Mouse (Mus musculus) MEL (cell line): ENCODE results near the gene Zar1l. TPM values are rescaled to one million over a fixed set of nuclear protein-coding genes. Genes with fewer than 3 reads are reported as not detected.

Experiments used
- DNase-seq: peaks from one replicate; pipeline ENCODE4 v3.0.0; 2011; ENCODE audit warnings: low read depth, low spot score
- H3K27ac ChIP-seq: 2 replicates; pipeline ENCODE4 v1.5.1; 2012; ENCODE audit warnings: low read depth, mild to moderate bottlenecking, control low read depth, low read length, moderate library complexity; ENCODE audit not compliant: control insufficient read depth
- H3K27me3 ChIP-seq, 2 experiments: fragments of 150-350 bp in 1 of 2; sonication (generic) in 1 of 2; 2 replicates each; pipeline ENCODE4 v1.6.1; 2012; ENCODE audit warnings: low read length in 2 of 2, mild to moderate bottlenecking in 2 of 2, improper control_type of control experiment in 1 of 2, moderate library complexity in 1 of 2; ENCODE audit not compliant: insufficient read depth in 2 of 2, control insufficient read depth in 1 of 2
- H3K36me3 ChIP-seq, 2 experiments: 2 replicates each; pipeline ENCODE4 v1.6.1; 2012 to 2014; ENCODE audit warnings: low read length in 2 of 2, improper control_type of control experiment in 1 of 2, inconsistent platforms in 1 of 2, mild to moderate bottlenecking in 1 of 2; ENCODE audit not compliant: insufficient read depth in 2 of 2, control insufficient read depth in 1 of 2
- H3K4me1 ChIP-seq, 2 experiments: fragments of 150-350 bp in 1 of 2; sonication (generic) in 1 of 2; 2 replicates each; pipeline ENCODE4 v1.6.1; 2012; ENCODE audit warnings: low read length in 2 of 2, improper control_type of control experiment in 1 of 2, mild to moderate bottlenecking in 1 of 2; ENCODE audit not compliant: insufficient read depth in 2 of 2, control insufficient read depth in 1 of 2
- H3K4me3 ChIP-seq, 2 experiments: fragments of 150-350 bp in 1 of 2; sonication (generic) in 1 of 2; 2 replicates each; pipeline ENCODE4 v1.5.1; 2012; ENCODE audit warnings: low read depth in 2 of 2, low read length in 2 of 2, mild to moderate bottlenecking in 2 of 2, moderate library complexity in 2 of 2, control low read depth in 1 of 2, improper control_type of control experiment in 1 of 2; ENCODE audit not compliant: control insufficient read depth in 1 of 2, insufficient read depth in 1 of 2
- H3K79me2 ChIP-seq: 2 replicates; pipeline ENCODE4 v1.6.1; 2012; ENCODE audit warnings: mild to moderate bottlenecking, low read length, moderate library complexity; ENCODE audit not compliant: control insufficient read depth, poor library complexity, insufficient read depth
- H3K9ac ChIP-seq: 2 replicates; pipeline ENCODE4 v1.6.1; 2012; ENCODE audit warnings: low read depth, mild to moderate bottlenecking, control low read depth, low read length, moderate library complexity; ENCODE audit not compliant: control insufficient read depth, poor library complexity, severe bottlenecking
- H3K9me3 ChIP-seq: fragments of 150-350 bp; sonication (generic); replicated peaks from 2 replicates; pipeline ENCODE4 v1.6.1; 2012; ENCODE audit warnings: mild to moderate bottlenecking, low read length, improper control_type of control experiment, moderate library complexity; ENCODE audit not compliant: insufficient read depth
- BHLHE40 ChIP-seq: IDR thresholded peaks from 2 replicates; pipeline ENCODE4 v1.6.1; 2012; ENCODE audit warnings: low read depth, mild to moderate bottlenecking, inconsistent platforms, low read length, improper control_type of control experiment, borderline replicate concordance
- CHD1 ChIP-seq: IDR thresholded peaks from 2 replicates; pipeline ENCODE4 v1.6.1; 2012; ENCODE audit warnings: low read depth, mild to moderate bottlenecking, inconsistent platforms, low read length, improper control_type of control experiment
- CHD2 ChIP-seq: IDR thresholded peaks from 2 replicates; pipeline ENCODE4 v1.6.1; 2011; ENCODE audit warnings: low read length, improper control_type of control experiment
- CTCF ChIP-seq, 3 experiments: IDR thresholded peaks in 2 of 3; conservative IDR thresholded peaks in 1 of 3; 2 replicates each; pipeline ENCODE4 v1.5.1; 2011 to 2012; ENCODE audit warnings: low read length in 3 of 3, low read depth in 2 of 3, mild to moderate bottlenecking in 2 of 3, improper control_type of control experiment in 1 of 3, inconsistent platforms in 1 of 3, mixed read lengths in 1 of 3, moderate library complexity in 1 of 3; ENCODE audit not compliant: control insufficient read depth in 1 of 3, insufficient read depth in 1 of 3, poor library complexity in 1 of 3, severe bottlenecking in 1 of 3
- E2F4 ChIP-seq: IDR thresholded peaks from 2 replicates; pipeline ENCODE4 v1.6.1; 2011; ENCODE audit warnings: low read depth, low read length, improper control_type of control experiment, borderline replicate concordance
- EP300 ChIP-seq, 2 experiments: IDR thresholded peaks; 2 replicates each; pipeline ENCODE4 v1.6.1; 2011; ENCODE audit warnings: improper control_type of control experiment in 2 of 2, low read length in 2 of 2, low read depth in 1 of 2, mild to moderate bottlenecking in 1 of 2
- ETS1 ChIP-seq: IDR thresholded peaks from 2 replicates; pipeline ENCODE4 v1.6.1; 2012; ENCODE audit warnings: low read depth, mild to moderate bottlenecking, inconsistent platforms, low read length, improper control_type of control experiment, moderate library complexity
- GATA1 ChIP-seq: IDR thresholded peaks from 2 replicates; pipeline ENCODE4 v1.6.1; 2011; ENCODE audit warnings: low read depth, low read length, improper control_type of control experiment
- KAT2A ChIP-seq: conservative IDR thresholded peaks from 2 replicates; pipeline ENCODE4 v1.6.1; 2012; ENCODE audit warnings: low read depth, low read length, improper control_type of control experiment, inconsistent platforms
- MAZ ChIP-seq: IDR thresholded peaks from 2 replicates; pipeline ENCODE4 v1.6.1; 2012; ENCODE audit warnings: low read depth, mild to moderate bottlenecking, inconsistent platforms, low read length, improper control_type of control experiment
- MYC ChIP-seq: IDR thresholded peaks from 2 replicates; pipeline ENCODE4 v1.6.1; 2011; ENCODE audit warnings: low read depth, mild to moderate bottlenecking, low read length, improper control_type of control experiment, moderate library complexity
- NELFE ChIP-seq: IDR thresholded peaks from 2 replicates; pipeline ENCODE4 v1.6.1; 2011; ENCODE audit warnings: low read depth, low read length, improper control_type of control experiment
- POLR2A ChIP-seq, 2 experiments: IDR thresholded peaks; 2 replicates each; pipeline ENCODE4 v1.6.1; 2011 to 2012; ENCODE audit warnings: low read length in 2 of 2, mild to moderate bottlenecking in 2 of 2, control low read depth in 1 of 2, improper control_type of control experiment in 1 of 2, low read depth in 1 of 2, moderate library complexity in 1 of 2; ENCODE audit not compliant: control insufficient read depth in 1 of 2, insufficient read depth in 1 of 2, poor library complexity in 1 of 2
- POLR2AphosphoS2 ChIP-seq: IDR thresholded peaks from 2 replicates; pipeline ENCODE4 v1.6.1; 2011; ENCODE audit warnings: low read length, improper control_type of control experiment
- RAD21 ChIP-seq: IDR thresholded peaks from 2 replicates; pipeline ENCODE4 v1.6.1; 2011; ENCODE audit warnings: mild to moderate bottlenecking, low read depth, low read length, improper control_type of control experiment
- RCOR1 ChIP-seq: IDR thresholded peaks from 2 replicates; pipeline ENCODE4 v1.6.1; 2012; ENCODE audit warnings: low read depth, mild to moderate bottlenecking, inconsistent platforms, low read length, improper control_type of control experiment
- SMC3 ChIP-seq: IDR thresholded peaks from 2 replicates; pipeline ENCODE4 v1.6.1; 2011; ENCODE audit warnings: low read depth, low read length, improper control_type of control experiment
- UBTF ChIP-seq: IDR thresholded peaks from 2 replicates; pipeline ENCODE4 v1.6.1; 2012; ENCODE audit warnings: low read depth, mild to moderate bottlenecking, inconsistent platforms, low read length, improper control_type of control experiment, moderate library complexity, borderline replicate concordance; ENCODE audit not compliant: insufficient read depth
- USF1 ChIP-seq: IDR thresholded peaks from 2 replicates; pipeline ENCODE4 v1.6.1; 2014; ENCODE audit warnings: low read depth, mild to moderate bottlenecking, inconsistent platforms, low read length, improper control_type of control experiment, moderate library complexity
- USF2 ChIP-seq, 2 experiments: IDR thresholded peaks; 2 replicates each; pipeline ENCODE4 v1.6.1; 2011 to 2012; ENCODE audit warnings: improper control_type of control experiment in 2 of 2, low read length in 2 of 2, borderline replicate concordance in 1 of 2, inconsistent platforms in 1 of 2, low read depth in 1 of 2, mild to moderate bottlenecking in 1 of 2; ENCODE audit not compliant: insufficient read depth in 1 of 2
- ZC3H11A ChIP-seq: IDR thresholded peaks from 2 replicates; pipeline ENCODE4 v1.6.1; 2012; ENCODE audit warnings: low read depth, mild to moderate bottlenecking, inconsistent platforms, low read length, improper control_type of control experiment
- polyA plus RNA-seq, 2 experiments: library from polyadenylated mRNA; stranded (reverse) in 1 of 2; unstranded in 1 of 2; fragments of >175 nt in 1 of 2; fragments of >200 nt in 1 of 2; gene quantifications; 2 replicates each; pipeline versions ENCODE4 v1.2.1 to v1.2.4; 2012; ENCODE audit warnings: low replicate concordance in 2 of 2, low read depth in 1 of 2; ENCODE audit not compliant: insufficient read length in 2 of 2, insufficient read depth in 1 of 2, missing spikeins in 1 of 2
- total RNA-seq: library from RNA; depleted of rRNA; stranded (reverse); fragments of 300-350 nt; gene quantifications from 2 replicates; pipeline ENCODE4 v1.2.3, GENCODE M21; 2012

Gene Zar1l
- total and polyA plus RNA-seq, 3 experiments: not detected

GRCm38 (mm10) chr5:150559519-150560103 lies 41.6 kb upstream of the Zar1l start:
- DNase-seq: no peak
- Histone ChIP-seq H3K9me3 (no peaks in the 10 kb centered on the region), H3K27me3 (no peaks in the 10 kb centered on the region), H3K4me3 (no peak overlapping the region), H3K79me2 (no peaks in the 10 kb centered on the region), H3K9ac (no peak overlapping the region), H3K36me3 (peaks cover 0 to 11% of the 10 kb centered on the region in 2 experiments; a peak in 1 of 4 replicates), H3K4me1 (no peaks in the 10 kb centered on the region), H3K27ac (no peak overlapping the region)
- TF ChIP-seq POLR2AphosphoS2 (no peak), NELFE (no peak), ETS1 (no peak), POLR2A (IDR thresholded peaks at IDR 0.05; ENCODE audit: control insufficient read depth in 1 of 2, insufficient read depth in 1 of 2, low read depth in 1 of 2, low read length in 2 of 2, poor library complexity in 1 of 2) (no peak), GATA1 (no peak), E2F4 (no peak), MYC (no peak), MAZ (no peak), UBTF (no peak), CHD1 (no peak), CTCF (IDR thresholded peaks at IDR 0.05 in 2 of 3, conservative IDR thresholded peaks at IDR 0.05 in 1 of 3; ENCODE audit: control insufficient read depth in 1 of 3, insufficient read depth in 1 of 3, low read depth in 2 of 3, low read length in 3 of 3, poor library complexity in 1 of 3, severe bottlenecking in 1 of 3) (no peak), BHLHE40 (no peak), SMC3 (no peak), RCOR1 (no peak), USF1 (no peak), KAT2A (no peak), ZC3H11A (no peak), CHD2 (no peak), USF2 (IDR thresholded peaks at IDR 0.05; ENCODE audit: borderline replicate concordance in 1 of 2, insufficient read depth in 1 of 2, low read depth in 1 of 2, low read length in 2 of 2) (no peak)

GRCm38 (mm10) chr5:150551637-150552036 lies 33.7 kb upstream of the Zar1l start:
- H3K27me3 ChIP-seq: no peaks in the 10 kb centered on the region
- no peaks in the 10 kb centered on the region for H3K79me2 ChIP-seq
- no peaks in the 10 kb centered on the region for H3K9me3 ChIP-seq
- H3K27ac ChIP-seq: no peak overlapping the region
- no peak overlapping the region for H3K9ac ChIP-seq
- H3K4me1 ChIP-seq: no peaks in the 10 kb centered on the region
- no peak overlapping the region for H3K4me3 ChIP-seq
- TF ChIP-seq RAD21: peak; percentile 37
- peak in 2 of 3 experiments; percentile 7 to 50; a peak in 2 of 6 replicates for TF ChIP-seq CTCF (IDR thresholded peaks at IDR 0.05 in 2 of 3, conservative IDR thresholded peaks at IDR 0.05 in 1 of 3; ENCODE audit: control insufficient read depth in 1 of 3, insufficient read depth in 1 of 3, low read depth in 2 of 3, low read length in 3 of 3, poor library complexity in 1 of 3, severe bottlenecking in 1 of 3)
- TF ChIP-seq ZC3H11A: peak; percentile 21; the same call in 1 of the 2 replicates
- TF ChIP-seq GATA1: peak; percentile 34; the same call in 1 of the 2 replicates
- TF ChIP-seq MAZ: no peak
- no peak for TF ChIP-seq KAT2A
- TF ChIP-seq SMC3: peak; percentile 51
- no peak for TF ChIP-seq EP300 (IDR thresholded peaks at IDR 0.05; ENCODE audit: low read depth in 1 of 2, low read length in 2 of 2)
- peak; percentile 26 for DNase-seq
- peaks cover 0 to 6% of the 10 kb centered on the region in 2 experiments; a peak in 1 of 4 replicates for H3K36me3 ChIP-seq
